Mouse (Mus musculus) left cerebral cortex, adult 8-10 months (tissue): ENCODE results near the gene Zbtb14. TPM values are rescaled to one million over a fixed set of nuclear protein-coding genes. Genes with fewer than 3 reads are reported as not detected.

Experiments
- DNase-seq, 2 experiments: peaks; one replicate each; pipeline ENCODE4 v3.0.0; 2022; ENCODE audit warnings: low spot score in 2 of 2
- total RNA-seq, 4 experiments: library from RNA; stranded (reverse); gene quantifications; 2 replicates each; pipeline ENCODE4 v1.2.4; 2022

Zbtb14 gene
- 10 to 100 TPM; 23.9 to 26.8 (median 25.3) TPM for total RNA-seq

DNA sequence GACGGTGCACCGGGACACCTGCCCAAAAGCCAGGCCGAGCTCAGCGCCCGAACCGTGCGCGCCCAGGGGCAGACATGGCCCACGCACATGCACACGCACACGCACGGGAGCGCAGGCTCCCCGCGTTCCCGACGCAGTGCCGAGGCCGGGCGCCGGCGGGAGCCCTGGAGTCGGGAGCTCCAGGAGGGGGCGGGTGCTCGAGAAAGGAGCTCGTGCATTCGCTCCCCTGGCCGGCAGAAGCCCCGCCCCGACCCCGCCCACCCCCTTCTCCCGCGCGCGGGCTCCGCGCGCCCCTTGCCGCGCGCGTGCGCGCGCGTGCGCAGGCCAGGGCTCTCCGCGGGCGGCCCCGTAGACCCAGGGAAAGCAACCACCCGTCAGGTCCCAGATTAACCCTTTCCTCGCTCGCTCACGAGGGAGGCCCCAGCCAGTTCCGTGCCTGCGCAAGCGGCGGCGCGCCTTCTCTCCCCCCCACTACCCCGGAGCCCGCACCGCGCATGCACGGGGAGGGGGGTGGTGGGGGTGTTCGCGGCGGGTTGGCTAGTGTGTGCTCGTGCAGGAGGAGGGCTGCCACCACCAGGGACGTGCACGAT lies at the start of gene Zbtb14:
Zbtb14 (plus strand) TSS at position 540 of the 590 bp plus-strand sequence.
- DNase-seq = peak; percentile 60 to 92

GRCm38 (mm10) chr17:69346056-69346455 lies 36.8 kb upstream of the Zbtb14 start:
- DNase-seq = no peak

- peak; percentile 10 to 28 for DNase-seq
Measured at GRCm38 (mm10) chr17:69349014-69349531, 33.8 kb upstream of the Zbtb14 start.

GRCm38 (mm10) chr17:69365049-69365448 lies 17.8 kb upstream of the Zbtb14 start:
- no peak for DNase-seq

- no peak for DNase-seq
Measured at GRCm38 (mm10) chr17:69380838-69381237, 2.0 kb upstream of the Zbtb14 start.

DNA sequence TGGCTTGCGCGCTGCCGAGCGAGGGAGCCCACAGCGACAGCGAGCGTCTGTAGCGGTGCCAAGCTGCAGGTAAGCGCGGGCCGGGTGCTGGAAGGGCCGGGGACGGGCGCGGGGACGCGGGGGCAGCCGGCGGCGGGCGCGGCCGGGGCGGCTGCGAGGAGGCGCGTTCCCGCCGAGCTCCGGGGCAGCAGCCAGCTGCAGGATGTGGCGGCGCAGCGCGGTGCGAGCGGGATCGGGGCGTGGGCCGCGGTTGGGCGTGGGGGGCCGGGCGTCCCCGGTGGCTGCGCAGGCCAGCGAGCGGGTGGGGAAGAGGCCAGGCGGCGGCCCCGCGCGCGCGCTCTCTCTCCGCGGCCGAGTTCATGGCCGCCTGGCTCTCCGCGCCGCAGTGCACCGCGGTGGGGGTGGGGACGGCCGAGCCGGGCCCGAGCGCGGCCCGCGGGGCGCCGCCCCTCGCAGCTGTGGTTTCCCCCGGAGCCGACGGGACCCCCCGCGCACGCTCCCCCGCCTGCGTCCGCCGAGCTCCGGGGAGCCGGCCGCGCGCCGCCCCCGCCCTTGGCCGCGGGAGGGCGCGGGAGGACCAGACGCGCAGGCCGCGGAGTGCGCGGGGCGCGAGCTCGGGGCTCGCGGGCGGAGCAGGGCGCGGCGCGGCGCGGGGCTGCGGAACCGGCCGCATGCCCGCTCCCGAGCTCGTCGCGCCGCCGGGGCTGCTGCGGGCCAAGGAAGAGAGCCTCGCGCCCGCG lies 521 bp downstream of the Zbtb14 start:
- peak; percentile 63 to 70 for DNase-seq

DNA sequence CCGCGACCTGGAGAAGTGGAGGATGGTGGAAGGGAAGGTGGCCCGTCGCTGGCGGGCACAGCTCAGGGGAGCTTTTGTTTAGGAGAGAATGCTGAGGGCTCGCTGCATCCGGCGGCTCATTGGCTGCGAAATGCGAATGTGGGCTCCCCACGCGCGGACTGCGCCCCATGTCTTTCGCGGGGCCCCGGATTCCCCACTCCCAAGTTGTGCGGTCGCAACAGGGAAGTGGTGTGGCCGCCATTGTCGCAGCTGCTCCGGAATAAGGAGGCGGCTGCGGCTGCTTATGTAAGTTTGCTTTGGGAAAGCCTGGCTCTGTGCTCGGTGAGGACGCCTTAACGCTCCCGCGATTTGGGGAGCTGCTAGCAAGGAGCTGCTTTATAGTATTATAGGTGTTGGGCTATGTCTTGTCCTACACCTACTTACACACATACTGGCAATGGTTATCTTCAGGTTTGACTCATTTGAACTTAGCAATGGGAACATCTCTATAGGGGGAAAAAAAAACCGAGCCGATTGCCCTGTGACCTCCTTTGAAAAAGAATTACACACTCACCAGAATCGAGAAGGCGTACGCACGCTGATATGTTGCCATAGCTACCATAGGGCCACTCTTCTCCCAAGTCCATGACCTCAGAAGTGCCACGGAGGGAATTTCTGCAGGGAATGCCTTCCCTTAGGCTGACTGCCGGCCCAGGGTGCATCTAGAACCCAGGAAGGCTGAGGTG lies 1.3 kb downstream of the Zbtb14 start:
- DNase-seq = peak; percentile 62 to 71

DNA sequence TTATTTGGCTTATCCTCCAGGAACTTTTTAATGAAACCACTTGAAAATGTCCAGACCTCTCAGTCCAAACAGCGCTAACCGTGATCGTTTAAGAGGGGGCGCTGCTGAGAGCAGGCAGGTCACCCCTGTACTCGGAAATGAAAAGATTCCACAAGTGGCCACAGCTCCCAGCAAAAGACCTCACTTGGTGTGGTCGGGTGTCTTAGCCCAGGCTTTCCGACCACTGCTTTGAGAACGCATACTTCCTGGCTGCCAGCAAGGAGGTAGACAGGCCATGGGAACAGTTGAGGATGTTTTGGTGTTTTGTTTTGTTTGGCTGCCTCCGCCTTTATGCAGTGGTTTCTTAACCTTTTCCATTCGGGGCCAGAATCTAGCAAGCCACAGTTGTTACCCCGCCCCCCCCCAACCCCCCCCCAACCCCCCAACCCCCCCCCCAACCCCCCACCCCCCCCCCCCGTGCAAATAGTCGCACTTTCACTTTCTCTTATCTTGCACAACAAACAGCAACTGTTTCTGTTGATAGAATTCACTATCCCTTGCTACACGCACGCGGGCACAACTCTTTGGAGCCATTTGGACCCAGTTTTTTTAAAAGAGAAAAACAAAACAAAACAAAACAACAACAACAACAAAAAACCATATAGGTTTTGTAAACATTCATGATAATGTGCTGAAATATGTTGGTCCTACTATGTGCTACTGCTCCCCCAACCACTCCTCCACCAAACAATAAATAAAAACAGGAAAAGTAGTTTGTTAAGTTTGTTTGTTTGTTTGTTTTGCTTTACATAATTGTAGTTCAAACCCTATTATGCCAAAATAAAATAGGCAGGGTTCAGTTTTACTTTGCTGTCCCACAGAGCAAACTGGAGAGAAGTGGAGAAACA lies 13.5 kb downstream of the Zbtb14 start:
- DNase-seq = no peak

GRCm38 (mm10) chr17:69397163-69397562 lies 14.3 kb downstream of the Zbtb14 start:
- DNase-seq = no peak

DNA sequence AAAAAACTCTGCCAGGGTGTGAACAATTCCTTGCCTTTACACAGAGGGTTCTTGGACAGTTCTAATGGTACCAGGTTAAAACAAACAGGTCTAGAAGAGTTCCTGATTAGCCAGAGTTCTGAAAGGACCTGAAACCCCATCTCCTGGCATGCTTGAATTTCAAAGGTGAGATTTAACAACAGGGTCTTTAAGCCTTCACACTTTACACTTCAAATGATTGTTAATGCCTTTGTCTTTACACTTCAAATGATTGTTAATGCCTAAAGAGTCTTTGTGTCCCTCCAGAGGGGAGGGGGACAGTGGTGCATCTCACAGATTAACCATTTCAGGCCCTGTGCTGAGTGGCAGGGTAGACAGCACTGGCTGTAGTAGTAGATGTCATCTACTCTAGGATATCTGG lies 15.2 kb downstream of the Zbtb14 start:
- DNase-seq = no peak

DNA sequence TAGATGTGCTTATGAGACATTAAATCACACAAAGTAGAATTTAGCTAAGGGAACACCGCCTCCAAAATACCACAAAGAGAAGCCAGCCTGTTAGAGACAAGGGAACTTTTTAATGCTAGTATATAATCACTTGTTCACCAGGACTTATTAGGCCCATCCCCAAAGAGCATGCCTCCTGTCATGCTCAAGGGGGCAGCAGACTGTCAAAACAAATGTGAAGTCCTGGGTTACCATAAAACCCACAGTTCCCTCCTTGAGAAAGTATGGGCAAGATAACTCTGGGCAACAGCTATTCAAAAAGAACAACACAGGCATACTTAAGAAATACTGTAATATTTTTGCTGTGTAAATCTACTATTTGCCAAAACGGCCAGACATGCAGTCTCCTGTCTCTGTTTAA lies 18.3 kb downstream of the Zbtb14 start:
- DNase-seq = no peak

GRCm38 (mm10) chr17:69416163-69416562 lies 33.3 kb downstream of the Zbtb14 start:
- DNase-seq = no peak

DNA sequence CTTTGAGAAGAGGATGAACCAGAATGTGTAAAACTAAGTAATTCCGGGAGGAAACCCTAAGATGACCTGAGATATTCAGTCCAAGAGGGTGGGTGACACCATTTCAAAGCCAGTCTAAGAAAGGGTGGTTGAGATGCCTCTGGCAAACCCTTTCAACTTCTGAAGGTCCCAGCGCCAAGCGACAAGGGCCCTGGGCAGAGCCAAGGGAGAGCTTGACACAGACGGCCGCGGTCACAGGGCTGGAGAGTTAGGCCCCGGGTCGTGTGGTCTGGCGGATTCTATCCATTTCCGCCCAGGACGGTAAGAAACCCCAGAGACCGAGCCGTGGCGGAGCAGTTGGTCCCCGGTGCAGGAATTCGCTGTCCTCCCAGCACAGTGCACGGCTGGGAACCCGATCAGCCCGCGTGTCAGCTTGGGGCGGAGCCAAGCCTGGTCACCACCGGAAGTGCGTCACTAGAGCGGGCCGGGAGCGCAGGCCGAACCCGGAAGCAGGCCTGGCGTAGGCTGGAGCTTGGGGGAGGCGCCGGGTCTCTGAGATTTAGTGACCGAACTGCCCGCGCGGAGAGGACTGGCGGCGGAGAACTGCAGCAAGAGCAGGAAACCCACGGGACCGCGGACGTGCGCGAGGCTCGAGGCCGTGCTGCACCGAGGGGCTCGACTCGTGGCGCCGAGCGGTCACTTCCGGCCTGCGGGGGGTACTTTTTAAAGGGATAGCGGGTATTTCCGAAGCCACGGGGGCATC lies 34.2 kb downstream of the Zbtb14 start:
- peak; percentile 88 to 94 for DNase-seq

DNA sequence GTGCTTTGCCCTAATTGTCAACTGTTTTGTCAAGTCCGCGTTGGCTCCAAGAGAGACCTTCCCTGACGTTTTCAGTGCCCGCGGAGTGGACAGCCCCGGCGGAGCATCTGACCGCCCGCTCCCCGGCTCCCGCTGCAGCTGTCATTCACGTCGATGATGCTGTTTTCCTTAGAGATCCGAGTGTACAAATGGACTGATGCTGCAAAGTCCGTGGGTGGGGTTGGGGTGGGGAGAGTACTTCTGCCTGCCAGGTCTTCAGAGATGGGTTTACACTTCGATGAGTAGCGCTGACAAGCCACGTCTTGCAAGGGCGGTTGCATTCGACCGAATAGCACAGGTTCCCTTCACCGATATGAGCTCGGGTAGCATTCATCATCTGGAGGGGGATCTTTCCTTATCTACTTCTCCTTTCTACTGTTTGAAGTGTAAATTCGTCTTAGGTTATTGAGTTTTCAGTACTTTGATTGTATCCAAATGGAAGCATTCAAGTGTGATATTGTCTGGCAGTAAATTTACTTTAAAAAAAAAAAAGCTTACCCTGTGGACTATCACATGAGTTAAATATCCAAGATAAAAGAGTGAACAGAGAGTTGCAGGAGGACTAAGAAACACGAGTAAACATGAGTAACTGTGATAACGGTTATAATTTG lies 35.0 kb downstream of the Zbtb14 start:
- DNase-seq = no peak

GRCm38 (mm10) chr17:69421592-69421991 lies 38.7 kb downstream of the Zbtb14 start:
- no peak for DNase-seq

DNA sequence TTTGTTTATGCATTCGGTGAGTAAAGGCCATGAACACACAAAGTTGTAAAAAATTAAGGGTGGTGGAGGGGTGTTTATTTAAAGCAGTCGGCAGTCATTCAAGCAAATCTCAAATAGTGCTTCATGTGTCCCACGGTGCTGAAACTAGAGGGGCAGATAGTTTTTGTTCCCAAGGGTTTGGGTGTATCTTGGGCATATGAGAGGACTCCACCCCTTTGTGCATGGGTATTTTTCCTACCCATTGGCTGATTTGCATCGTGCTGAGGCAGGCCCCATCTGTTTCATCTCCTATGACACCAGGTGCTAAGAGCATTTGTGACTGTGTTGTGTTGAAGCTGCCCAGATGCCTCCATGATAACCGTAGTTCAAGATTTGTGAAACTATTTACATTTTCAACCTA lies 55.0 kb downstream of the Zbtb14 start:
- DNase-seq = no peak

- DNase-seq = no peak
Measured at GRCm38 (mm10) chr17:69438486-69438885, 55.6 kb downstream of the Zbtb14 start.

DNA sequence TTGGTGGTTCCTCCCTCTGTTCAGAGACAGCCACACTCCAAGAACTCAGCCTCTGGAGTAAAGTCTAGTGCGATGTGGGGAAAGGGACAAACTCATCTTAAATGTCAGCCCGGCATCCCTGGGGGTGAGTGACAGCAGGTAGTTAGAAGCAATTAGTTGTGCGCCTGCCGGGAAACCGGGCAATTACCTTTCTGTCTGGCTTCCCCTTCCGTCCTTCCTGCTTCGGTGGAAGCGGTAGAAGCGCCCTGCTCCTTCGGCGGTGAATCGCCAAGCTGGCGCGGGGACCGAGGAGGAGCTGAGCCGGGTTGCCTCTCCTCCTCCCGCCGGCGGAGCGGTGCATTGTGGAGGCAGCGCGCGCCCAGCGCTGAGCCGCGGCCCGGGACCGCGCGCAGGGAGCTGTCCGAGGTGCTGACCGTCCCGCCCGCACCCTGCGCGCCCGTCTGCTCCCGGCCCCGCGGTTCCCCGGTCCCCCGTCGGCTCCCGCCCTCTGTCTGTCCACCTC lies 56.2 kb downstream of the Zbtb14 start, which contains the start of gene Akain1:
Akain1 (plus strand) TSS at position 337 of the 502 bp plus-strand sequence.
- DNase-seq = peak; percentile 12 to 25
